Mouse (Mus musculus) kidney, adult 2 months (tissue): ENCODE results near the gene Tmem242.

Experiments used
- CTCF ChIP-seq: fragments of 200-500 bp; conservative IDR thresholded peaks from 2 replicates; pipeline ENCODE4 v1.5.1; 2011; ENCODE audit warnings: low read depth, mild to moderate bottlenecking, control low read depth, low read length, moderate library complexity, mixed read lengths; ENCODE audit not compliant: insufficient read depth, insufficient read length
- POLR2A ChIP-seq: fragments of 200-500 bp; IDR thresholded peaks from one replicate; pipeline ENCODE4 v1.6.1; 2011; ENCODE audit warnings: low read depth, low read length, control low read depth

DNA sequence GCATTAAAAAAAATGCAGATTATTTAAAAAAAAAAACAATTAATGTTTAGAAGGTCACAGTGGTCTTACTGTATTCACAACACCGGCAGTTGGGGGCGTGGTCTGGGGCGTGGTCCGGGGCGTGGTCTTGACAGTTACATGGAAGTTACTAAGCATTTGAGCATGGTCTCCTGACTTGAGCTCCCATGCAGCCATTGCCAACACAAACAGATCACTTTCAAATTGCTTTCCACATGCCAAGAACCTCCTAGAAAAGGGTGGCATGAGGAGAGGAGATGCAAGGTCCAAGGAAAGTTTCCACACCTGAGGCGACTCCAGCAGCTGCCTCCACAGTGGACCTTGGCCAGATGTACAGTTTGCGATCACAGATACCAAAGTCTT, 62.1 kb downstream of the Tmem242 start:
- TF ChIP-seq CTCF (no peak), POLR2A (no peak)
